Mouse (Mus musculus): ENCODE data around the gene G430095P16Rik.

G430095P16Rik gene

GRCm38 (mm10) chr8:84708774-84709475, 13.9 kb upstream of the G430095P16Rik start:
- ChIA-PET POLR2A (interaction anchor here (0.6 to 4.7 kb wide), 69 partner anchors 9 to 379 kb away, joined by 3 to 36 read pairs (median 4); partner anchors contain the start of genes Calr (in 2 of the 4), Ier2 (in 2 of the 4), Nacc1 (in 2 of the 4) and Trmt1 (in 2 of the 4)), CTCF (interaction anchor here (0.6 to 8.0 kb wide), 116 partner anchors 9 to 734 kb away, joined by 3 to 259 read pairs (median 4); partner anchors contain the start of genes G430095P16Rik (in 3 of the 4), Dand5 (in 2 of the 4), Nacc1 (in 2 of the 4) and Trmt1 (in 2 of the 4))

- POLR2A ChIA-PET: interaction anchor here (0.8 to 4.7 kb wide), 25 partner anchors 10 to 225 kb away, joined by 3 to 35 read pairs (median 6); partner anchors contain the start of genes Calr (in 1 of the 4), Dnase2a (in 1 of the 4), G430095P16Rik (in 1 of the 4) and Ier2 (in 1 of the 4)
- CTCF ChIA-PET: interaction anchor here (0.5 to 8.0 kb wide), 51 partner anchors 8 to 817 kb away, joined by 3 to 259 read pairs (median 7); partner anchors contain the start of genes Dand5 (in 2 of the 4), G430095P16Rik (in 1 of the 4) and Nacc1 (in 1 of the 4)
Observed at GRCm38 (mm10) chr8:84709931-84710330, 12.9 kb upstream of the G430095P16Rik start.

GRCm38 (mm10) chr8:84711312-84711711, 11.5 kb upstream of the G430095P16Rik start:
- CTCF ChIA-PET: interaction anchor here (0.5 to 8.0 kb wide), 14 partner anchors 12 to 281 kb away, joined by 3 to 225 read pairs (median 5); partner anchors contain the start of gene G430095P16Rik (in 1 of the 4)
- POLR2A ChIA-PET: interaction anchor here in 2 of 4 experiments (0.7 to 3.0 kb wide), 8 partner anchors 10 to 104 kb away, joined by 3 to 9 read pairs (median 4); no protein-coding TSS in a partner anchor

- ChIA-PET POLR2A (interaction anchor here in 2 of 4 experiments (0.6 to 3.0 kb wide), 12 partner anchors 9 to 109 kb away, joined by 3 to 9 read pairs (median 3); partner anchors contain the start of genes G430095P16Rik (in 1 of the 2) and Nacc1 (in 1 of the 2)), CTCF (interaction anchor here (0.6 to 8.0 kb wide), 19 partner anchors 11 to 281 kb away, joined by 3 to 225 read pairs (median 5); partner anchors contain the start of genes G430095P16Rik (in 1 of the 4) and Rad23a (in 1 of the 4))
Observed at GRCm38 (mm10) chr8:84711933-84712758, 10.7 kb upstream of the G430095P16Rik start.

GRCm38 (mm10) chr8:84712759-84713120, 10.1 kb upstream of the G430095P16Rik start:
- POLR2A ChIA-PET: interaction anchor here in 2 of 4 experiments (0.6 to 3.0 kb wide), 12 partner anchors 9 to 108 kb away, joined by 3 to 9 read pairs (median 3); partner anchors contain the start of genes G430095P16Rik (in 1 of the 2) and Nacc1 (in 1 of the 2)
- CTCF ChIA-PET: interaction anchor here (0.6 to 8.0 kb wide), 13 partner anchors 13 to 182 kb away, joined by 3 to 225 read pairs (median 5); partner anchors contain the start of gene Rad23a (in 1 of the 4)

- ChIA-PET CTCF (interaction anchor here in 3 of 4 experiments (0.7 to 8.0 kb wide), 11 partner anchors 14 to 190 kb away, joined by 3 to 225 read pairs (median 6); no protein-coding TSS in a partner anchor), POLR2A (interaction anchor here in 2 of 4 experiments (0.8 to 3.0 kb wide), 10 partner anchors 8 to 71 kb away, joined by 3 to 9 read pairs (median 4); partner anchors contain the start of genes G430095P16Rik (in 1 of the 2) and Nacc1 (in 1 of the 2))
Observed at GRCm38 (mm10) chr8:84713381-84713780, 9.4 kb upstream of the G430095P16Rik start.

- ChIA-PET POLR2A (interaction anchor here in 3 of 4 experiments (0.6 to 1.8 kb wide), 9 partner anchors 11 to 106 kb away, joined by 3 to 7 read pairs (median 4); partner anchors contain the start of gene Nacc1 (in 1 of the 3)), CTCF (interaction anchor here (0.6 to 3.9 kb wide), 12 partner anchors 10 to 1522 kb away, joined by 3 to 28 read pairs (median 4); no protein-coding TSS in a partner anchor)
Observed at GRCm38 (mm10) chr8:84714161-84714560, 8.6 kb upstream of the G430095P16Rik start.

GRCm38 (mm10) chr8:84715893-84716468, 6.8 kb upstream of the G430095P16Rik start:
- POLR2A ChIA-PET: interaction anchor here in 1 of 4 experiments (1.7 kb wide), 1 partner anchor 14 kb away, joined by 4 read pairs; no protein-coding TSS in a partner anchor
- CTCF ChIA-PET: interaction anchor here in 1 of 4 experiments (1.0 kb wide), 1 partner anchor 100 kb away, joined by 3 read pairs; no protein-coding TSS in a partner anchor

- POLR2A ChIA-PET: interaction anchor here in 1 of 4 experiments (0.6 to 1.7 kb wide), 4 partner anchors 13 to 29 kb away, joined by 3 to 4 read pairs (median 3); partner anchors contain the start of gene Nacc1
Observed at GRCm38 (mm10) chr8:84716790-84717189, 6.0 kb upstream of the G430095P16Rik start.

GRCm38 (mm10) chr8:84718476-84718875, 4.3 kb upstream of the G430095P16Rik start:
- CTCF ChIA-PET: interaction anchor here (0.5 to 1.8 kb wide), 9 partner anchors 9 to 173 kb away, joined by 3 to 8 read pairs (median 4); no protein-coding TSS in a partner anchor
- POLR2A ChIA-PET: interaction anchor here in 3 of 4 experiments (0.6 to 1.9 kb wide), 6 partner anchors 8 to 100 kb away, joined by 3 to 6 read pairs (median 4); no protein-coding TSS in a partner anchor

More at GRCm38 (mm10) chr8:84716790-84717189, 6.0 kb upstream of the G430095P16Rik start:
- CTCF ChIA-PET: interaction anchor here in 1 of 4 experiments (0.5 to 1.0 kb wide), 2 partner anchors 99 to 101 kb away, joined by 3 to 5 read pairs; no protein-coding TSS in a partner anchor

- ChIA-PET CTCF (interaction anchor here (0.5 to 1.8 kb wide), 5 partner anchors 10 to 172 kb away, joined by 3 to 8 read pairs (median 4); no protein-coding TSS in a partner anchor), POLR2A (interaction anchor here in 2 of 4 experiments (1.3 to 1.9 kb wide), 3 partner anchors 11 to 17 kb away, joined by 3 to 6 read pairs (median 4); no protein-coding TSS in a partner anchor)
Observed at GRCm38 (mm10) chr8:84718959-84719690, 3.7 kb upstream of the G430095P16Rik start.

GRCm38 (mm10) chr8:84722530-84722849, 317 bp upstream of the G430095P16Rik start:
- POLR2A ChIA-PET: interaction anchor here in 3 of 4 experiments (0.6 to 4.1 kb wide), 9 partner anchors 10 to 125 kb away, joined by 3 to 19 read pairs (median 5); partner anchors contain the start of gene Calr (in 1 of the 3)

GRCm38 (mm10) chr8:84723571-84723900, 729 bp downstream of the G430095P16Rik start:
- POLR2A ChIA-PET: interaction anchor here in 2 of 4 experiments (0.7 to 4.4 kb wide), 19 partner anchors 8 to 124 kb away, joined by 3 to 30 read pairs (median 4); partner anchors contain the start of genes Ier2 (in 2 of the 2) and Calr (in 1 of the 2)
- CTCF ChIA-PET: interaction anchor here (0.6 to 5.3 kb wide), 16 partner anchors 9 to 92 kb away, joined by 3 to 62 read pairs (median 4); no protein-coding TSS in a partner anchor

More at GRCm38 (mm10) chr8:84722530-84722849, 317 bp upstream of the G430095P16Rik start:
- CTCF ChIA-PET: interaction anchor here in 2 of 4 experiments (0.7 to 2.4 kb wide), 7 partner anchors 11 to 357 kb away, joined by 3 to 11 read pairs (median 3); no protein-coding TSS in a partner anchor

GRCm38 (mm10) chr8:84724683-84725082, 1.9 kb downstream of the G430095P16Rik start:
- POLR2A ChIA-PET: interaction anchor here in 3 of 4 experiments (0.6 to 4.4 kb wide), 25 partner anchors 11 to 440 kb away, joined by 3 to 30 read pairs (median 4); partner anchors contain the start of genes Calr (in 1 of the 3), Dhps (in 1 of the 3) and Ier2 (in 1 of the 3)
- CTCF ChIA-PET: interaction anchor here (0.6 to 5.3 kb wide), 16 partner anchors 13 to 130 kb away, joined by 3 to 62 read pairs (median 7); no protein-coding TSS in a partner anchor

GRCm38 (mm10) chr8:84725246-84725940, 2.6 kb downstream of the G430095P16Rik start:
- CTCF ChIA-PET: interaction anchor here (0.6 to 5.3 kb wide), 26 partner anchors 10 to 311 kb away, joined by 3 to 62 read pairs (median 5); no protein-coding TSS in a partner anchor
- POLR2A ChIA-PET: interaction anchor here (0.6 to 4.4 kb wide), 33 partner anchors 11 to 347 kb away, joined by 3 to 30 read pairs (median 4); partner anchors contain the start of genes Calr (in 2 of the 4), Dand5 (in 1 of the 4) and Dhps (in 1 of the 4)
